Mouse (Mus musculus) thymus, adult 2 months (tissue): Measurements from ENCODE around the gene Ccdc142. TPM values are rescaled to one million over a fixed set of nuclear protein-coding genes. Genes with fewer than 3 reads are reported as not detected.

Experiments used
- DNase-seq: peaks from one replicate; pipeline ENCODE4 v3.0.0; 2021
- H3K27ac ChIP-seq: fragments of 200-500 bp; 2 replicates; pipeline ENCODE4 v1.5.1; 2012; ENCODE audit warnings: low read length, control low read depth; ENCODE audit not compliant: control insufficient read depth, insufficient read depth
- H3K27me3 ChIP-seq: fragments of 200-500 bp; 2 replicates; pipeline ENCODE4 v1.6.1; 2012; ENCODE audit warnings: mild to moderate bottlenecking, low read length, moderate library complexity, mixed read lengths; ENCODE audit not compliant: control insufficient read depth, insufficient read depth
- H3K36me3 ChIP-seq: fragments of 200-500 bp; 2 replicates; pipeline ENCODE4 v1.6.1; 2012; ENCODE audit warnings: mild to moderate bottlenecking, low read length, moderate library complexity; ENCODE audit not compliant: control insufficient read depth, insufficient read depth
- H3K4me1 ChIP-seq: fragments of 200-500 bp; replicated peaks from 2 replicates; pipeline ENCODE4 v1.6.1; 2012; ENCODE audit warnings: low read length; ENCODE audit not compliant: control insufficient read depth, insufficient read depth
- H3K4me3 ChIP-seq: fragments of 200-500 bp; 2 replicates; pipeline ENCODE4 v1.5.1; 2012; ENCODE audit warnings: mild to moderate bottlenecking, low read length, control low read depth, moderate library complexity; ENCODE audit not compliant: control insufficient read depth, insufficient read depth
- CTCF ChIP-seq: fragments of 200-500 bp; IDR thresholded peaks from 2 replicates; pipeline ENCODE4 v1.5.1; 2012; ENCODE audit warnings: mild to moderate bottlenecking, control low read depth, low read length, moderate library complexity, borderline replicate concordance; ENCODE audit not compliant: control insufficient read depth, poor library complexity, insufficient read depth; ENCODE audit errors: extremely low read depth
- POLR2A ChIP-seq: fragments of 200-500 bp; IDR thresholded peaks from 2 replicates; pipeline ENCODE4 v1.6.1; 2012; ENCODE audit warnings: mild to moderate bottlenecking, low read length, control low read depth, moderate library complexity; ENCODE audit not compliant: control insufficient read depth, poor library complexity, insufficient read depth; ENCODE audit errors: extremely low read depth
- WGBS: fragments of 180-500 bp; shearing (Covaris S2); methylation state at CpG from one replicate; pipeline ENCODE4 v1.1.7; 2018; 5-methylcytosine and 5-hydroxymethylcytosine counted together
- polyA plus RNA-seq: library from polyadenylated mRNA; depleted of rRNA; stranded (reverse); fragments of >200 nt; gene quantifications from 2 replicates; pipeline ENCODE4 v1.2.3, GENCODE M21; 2012

The Ccdc142 gene
- polyA plus RNA-seq, 1 experiment, result 18.9 TPM

GRCm38 (mm10) chr6:83083497-83083896, 17.9 kb upstream of the Ccdc142 start:
- Histone ChIP-seq H3K27me3 (peaks cover 19% of the 10 kb centered on the region), H3K4me3 (no peak overlapping the region), H3K27ac (no peak overlapping the region), H3K4me1 (peaks cover 11% of the 10 kb centered on the region), H3K36me3 (no peaks in the 10 kb centered on the region)
- 75% methylated on average over 5 of the region's 5 CpGs for WGBS
- TF ChIP-seq CTCF, result no peak
- DNase-seq, result no peak

- Histone ChIP-seq H3K4me3 (no peak overlapping the region), H3K4me1 (0 out of 2 replicates have a peak, but pooled peaks cover 4% of the 10 kb centered on the region), H3K27me3 (peaks cover 19% of the 10 kb centered on the region), H3K36me3 (no peaks in the 10 kb centered on the region), H3K27ac (no peak overlapping the region)
- DNase-seq, result no peak
- WGBS, result 52% methylated on average over 6 of the region's 6 CpGs
- TF ChIP-seq CTCF, result no peak
- TF ChIP-seq POLR2A, result no peak
Observed at GRCm38 (mm10) chr6:83084477-83084876, 16.9 kb upstream of the Ccdc142 start.

- Histone ChIP-seq H3K36me3 (no peaks in the 10 kb centered on the region), H3K4me1 (0 out of 2 replicates have a peak, but pooled peaks cover 4% of the 10 kb centered on the region), H3K27me3 (peaks cover 19% of the 10 kb centered on the region), H3K27ac (no peak within 1 kb of the TSS), H3K4me3 (no peak within 1 kb of the TSS)
- DNase-seq, result no peak
- no peak for TF ChIP-seq CTCF
- TF ChIP-seq POLR2A, result no peak
- 4% methylated on average over 42 of the region's 42 CpGs for WGBS
Observed at GRCm38 (mm10) chr6:83086121-83087035, 15.0 kb upstream of the Ccdc142 start, which contains the start of gene Lbx2. Lbx2 (plus strand) TSS chr6:83086367.

- no peak for DNase-seq
- Histone ChIP-seq H3K4me1 (0 out of 2 replicates have a peak, but pooled peaks cover 4% of the 10 kb centered on the region), H3K27me3 (peaks cover 19% of the 10 kb centered on the region), H3K36me3 (no peaks in the 10 kb centered on the region), H3K27ac (no peak overlapping the region), H3K4me3 (no peak overlapping the region)
- TF ChIP-seq POLR2A (no peak), CTCF (no peak)
- 30% methylated on average over 47 of the region's 47 CpGs for WGBS
Observed at GRCm38 (mm10) chr6:83087205-83087925, 14.0 kb upstream of the Ccdc142 start.

- 0 out of 2 replicates have a peak, but pooled peaks cover 7% of the 10 kb centered on the region for H3K4me1 ChIP-seq
- no peak overlapping the region for H3K4me3 ChIP-seq
- DNase-seq, result no peak
- H3K27ac ChIP-seq, result no peak overlapping the region
- TF ChIP-seq POLR2A (no peak), CTCF (no peak)
- 53% methylated on average over 9 of the region's 9 CpGs for WGBS
- peaks cover 19% of the 10 kb centered on the region for H3K27me3 ChIP-seq
- H3K36me3 ChIP-seq, result no peaks in the 10 kb centered on the region
Observed at GRCm38 (mm10) chr6:83087926-83088260, 13.5 kb upstream of the Ccdc142 start.

- H3K4me3 ChIP-seq, result no peak overlapping the region
- no peaks in the 10 kb centered on the region for H3K36me3 ChIP-seq
- H3K27me3 ChIP-seq, result peaks cover under 1% of the 10 kb centered on the region
- TF ChIP-seq POLR2A (no peak), CTCF (no peak)
- WGBS, result 25% methylated on average over 6 of the region's 6 CpGs
- H3K4me1 ChIP-seq, result peaks cover 18% of the 10 kb centered on the region
- no peak for DNase-seq
- H3K27ac ChIP-seq, result no peak overlapping the region
Observed at GRCm38 (mm10) chr6:83092416-83093127, 8.8 kb upstream of the Ccdc142 start.
